Mouse (Mus musculus): ENCODE measurements around the gene Lhfp.
A peak's percentile ranks its signal among the peaks of the same experiment; 100 is the strongest.
"Not testable (repeated sequence)": the region's sequence is repeated elsewhere in the genome, so short reads cannot be mapped to it uniquely, and the experiment has no call there.

Gene Lhfp

DNA sequence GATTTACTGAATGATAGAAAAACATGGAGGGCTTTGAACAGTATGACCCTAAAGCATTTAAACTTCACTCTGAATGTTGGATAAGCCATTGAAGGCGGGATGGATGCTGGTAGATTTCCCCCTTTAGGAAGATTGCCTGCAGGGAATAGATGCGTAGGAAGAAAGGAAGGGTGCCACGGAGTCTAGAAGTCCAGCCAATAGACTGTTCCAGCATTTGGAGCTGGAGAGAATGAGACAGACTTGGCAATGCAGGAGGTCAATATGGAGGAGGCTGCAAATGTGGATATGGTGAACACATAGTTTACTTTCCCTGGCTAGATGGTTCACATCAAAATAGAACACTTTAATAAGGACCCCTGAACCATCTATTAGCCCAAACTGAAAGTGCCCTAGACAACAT is 58.9 kb downstream of the Lhfp start:
- DNase-seq (ENCODE audit: low read depth) = no peak

DNA sequence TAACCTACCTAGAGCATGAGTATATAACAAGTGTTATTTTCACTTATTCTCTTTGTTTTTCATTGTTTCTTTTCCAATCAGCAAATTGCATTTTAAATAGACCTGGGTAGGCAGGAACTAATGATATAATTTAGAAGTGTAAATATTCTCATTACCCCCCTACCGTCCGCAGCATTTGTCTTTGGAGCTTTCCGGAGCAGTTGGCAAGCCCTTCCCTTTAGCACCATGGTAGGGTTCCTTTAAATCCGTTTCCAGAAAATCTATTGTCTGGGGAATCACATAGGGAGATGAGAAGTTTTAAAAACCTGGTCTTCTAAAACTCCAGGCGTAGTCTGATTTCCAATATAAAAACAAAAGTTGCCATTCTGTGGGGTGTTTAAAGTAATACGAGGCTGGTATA is 59.5 kb downstream of the Lhfp start:
- DNase-seq (ENCODE audit: low read depth) = no peak

DNA sequence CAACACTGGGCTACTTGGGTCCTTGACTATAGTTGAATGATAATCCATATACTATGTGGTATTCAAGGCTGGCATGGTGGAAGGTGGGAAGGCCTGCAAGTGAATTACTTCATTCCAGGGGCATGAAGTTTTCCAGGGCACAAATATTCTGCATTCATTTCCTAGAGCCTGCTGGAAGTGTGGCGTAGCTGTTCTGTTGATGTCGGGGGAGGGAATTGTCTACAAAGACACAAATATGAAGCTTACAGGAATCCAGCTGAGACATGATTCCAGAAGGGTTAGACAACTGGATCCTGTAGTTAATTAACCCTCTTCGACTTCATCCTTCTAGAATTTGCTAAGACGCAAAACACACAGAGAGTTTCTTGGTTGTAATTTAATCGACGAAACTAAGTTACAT is 60.4 kb downstream of the Lhfp start:
- no peak for DNase-seq (ENCODE audit: low read depth)

DNA sequence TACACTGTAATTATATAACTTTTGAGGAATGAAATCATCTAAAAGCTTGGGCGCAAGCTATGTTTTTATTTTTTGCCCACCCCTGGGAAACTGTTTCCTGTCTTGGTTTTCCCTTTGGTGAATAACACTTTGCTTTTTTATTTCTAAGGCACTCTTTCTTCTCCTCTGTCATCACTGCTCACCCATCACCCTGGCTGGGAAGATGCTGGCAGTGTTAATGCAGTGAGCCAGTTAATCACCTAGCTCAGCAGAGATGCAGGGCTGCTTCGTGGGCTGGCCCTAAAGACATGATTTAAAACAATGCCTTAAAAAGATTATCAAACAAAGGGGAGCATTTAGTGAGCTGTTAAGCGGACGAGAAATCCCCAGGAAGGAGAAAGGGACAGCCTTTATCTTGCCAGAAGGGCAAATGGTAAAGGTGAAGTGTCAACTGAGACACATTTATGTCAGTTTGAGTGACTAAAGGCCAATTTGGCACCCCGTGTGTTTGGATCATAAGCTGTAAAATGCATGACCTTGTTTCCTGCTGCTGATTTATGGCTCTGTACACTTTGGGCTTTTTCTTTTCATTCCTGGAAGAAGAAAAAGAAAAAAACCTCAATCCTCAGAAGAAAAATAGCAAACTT is 60.9 kb downstream of the Lhfp start:
- no peak for DNase-seq (ENCODE audit: low read depth)

DNA sequence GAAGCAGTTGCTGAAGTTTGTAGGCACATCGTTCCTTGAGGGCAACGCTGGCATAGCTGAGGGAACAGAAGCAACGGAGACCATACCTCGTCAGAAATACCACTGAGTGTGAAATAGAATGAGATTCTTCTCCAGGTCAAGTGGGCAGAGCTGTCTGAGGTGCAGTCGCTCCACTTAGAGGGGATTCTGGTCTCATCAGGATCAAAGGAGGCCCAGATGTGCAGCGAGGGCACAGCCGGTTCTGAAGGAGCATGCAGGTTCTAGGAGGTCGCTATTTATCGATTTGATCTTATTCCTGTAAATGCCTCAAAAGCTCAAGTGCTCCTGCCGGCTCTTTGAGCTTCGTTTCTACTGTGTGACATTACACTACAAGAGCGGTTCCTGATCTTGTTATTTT is 61.4 kb downstream of the Lhfp start:
- DNase-seq (ENCODE audit: low read depth) = no peak

DNA sequence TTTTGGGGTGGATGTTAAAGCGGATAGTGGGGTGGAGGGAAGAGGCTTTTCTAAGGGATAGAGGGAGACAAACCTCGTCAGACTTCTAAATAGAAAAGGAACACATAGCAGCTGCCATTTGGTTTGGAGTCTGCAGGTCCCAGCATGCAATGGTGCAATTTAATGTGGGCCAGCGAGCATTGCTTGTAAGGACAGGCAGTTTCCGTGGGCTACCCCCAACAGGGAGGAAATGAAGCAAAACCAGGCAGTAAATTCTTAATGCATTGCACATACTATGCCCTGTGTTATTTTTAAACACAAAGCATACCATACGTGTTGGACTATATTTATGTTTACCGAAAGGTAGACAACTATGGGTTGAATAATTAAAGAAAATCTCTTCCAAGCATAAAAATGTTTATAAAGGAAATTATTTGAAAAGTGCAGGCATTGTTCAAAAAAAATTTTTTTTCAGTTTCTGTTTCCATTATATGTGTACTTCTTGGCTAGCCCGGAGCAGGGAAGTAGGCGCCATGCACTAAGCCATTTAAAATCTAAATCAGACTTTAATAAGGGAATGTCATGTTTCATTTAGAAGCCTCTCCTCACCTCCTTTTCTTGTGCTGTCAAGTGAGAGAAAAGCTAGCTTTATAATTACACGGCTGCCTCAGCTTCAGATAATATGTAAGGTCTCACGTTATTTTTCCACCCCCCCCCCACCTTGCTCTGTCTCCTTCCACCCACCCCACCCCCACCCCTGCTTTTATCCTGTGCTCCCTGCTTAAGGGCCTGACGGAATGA is 67.5 kb downstream of the Lhfp start:
- no peak for DNase-seq (ENCODE audit: low read depth)

DNA sequence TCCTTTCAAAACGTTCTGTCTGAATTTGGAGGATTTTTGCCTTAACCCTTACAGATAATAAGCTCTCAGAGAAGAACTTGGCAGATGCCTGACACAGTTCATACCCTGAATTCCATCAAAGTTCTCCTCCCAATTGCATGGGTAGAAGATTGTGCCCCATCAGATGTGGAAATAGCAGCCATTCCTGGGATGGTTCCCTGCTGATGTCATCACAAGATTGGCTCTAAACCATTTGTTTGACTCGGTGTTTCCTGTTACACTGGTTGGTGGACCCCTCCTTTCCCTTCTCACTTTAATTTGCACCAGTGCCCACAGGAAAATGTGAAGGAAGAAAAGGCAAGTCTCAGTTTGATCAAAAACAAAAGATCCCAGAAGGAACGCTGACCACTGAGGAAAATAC is 68.6 kb downstream of the Lhfp start:
- DNase-seq (ENCODE audit: low read depth) = peak; percentile 66

DNA sequence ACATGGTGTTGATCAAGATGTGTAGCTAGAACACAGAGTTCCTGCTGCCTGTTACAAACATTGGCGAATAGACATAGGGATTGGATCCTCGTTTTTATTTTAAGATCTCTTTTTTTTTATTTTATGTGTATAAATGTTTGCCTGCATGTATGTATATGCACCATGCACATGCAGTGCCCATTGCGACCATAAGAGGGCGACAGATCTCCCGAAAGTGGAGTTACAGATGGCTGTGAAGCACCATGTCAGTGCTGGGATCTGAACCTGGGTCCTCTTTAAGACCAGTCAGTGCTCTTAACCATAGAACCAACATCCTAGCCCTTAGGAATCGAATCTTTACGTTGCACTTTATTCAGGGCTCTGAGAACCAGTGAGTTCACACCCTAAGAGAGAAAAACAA is 70.7 kb downstream of the Lhfp start:
- DNase-seq (ENCODE audit: low read depth) = peak; percentile 24

DNA sequence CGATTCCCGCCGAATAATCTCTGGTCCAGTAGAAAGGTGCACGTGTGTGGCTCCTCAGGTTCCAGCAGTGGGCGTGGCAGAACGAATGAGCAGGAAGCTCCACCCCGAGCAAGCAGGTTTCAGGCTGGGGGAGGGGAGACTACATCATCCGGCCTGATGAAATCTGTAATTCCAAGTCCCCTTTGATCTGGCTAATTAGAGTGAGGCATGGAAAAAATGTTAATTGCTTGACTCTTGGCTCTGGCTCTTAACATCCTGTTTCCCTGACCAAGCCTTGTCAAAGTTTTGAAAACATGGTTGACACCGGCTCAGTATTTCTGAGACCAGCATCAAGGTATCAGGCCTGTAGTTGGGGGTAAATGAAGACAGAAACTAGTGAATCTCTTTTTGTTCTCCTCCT is 77.4 kb downstream of the Lhfp start:
- DNase-seq (ENCODE audit: low read depth) = not testable (repeated sequence)

DNA sequence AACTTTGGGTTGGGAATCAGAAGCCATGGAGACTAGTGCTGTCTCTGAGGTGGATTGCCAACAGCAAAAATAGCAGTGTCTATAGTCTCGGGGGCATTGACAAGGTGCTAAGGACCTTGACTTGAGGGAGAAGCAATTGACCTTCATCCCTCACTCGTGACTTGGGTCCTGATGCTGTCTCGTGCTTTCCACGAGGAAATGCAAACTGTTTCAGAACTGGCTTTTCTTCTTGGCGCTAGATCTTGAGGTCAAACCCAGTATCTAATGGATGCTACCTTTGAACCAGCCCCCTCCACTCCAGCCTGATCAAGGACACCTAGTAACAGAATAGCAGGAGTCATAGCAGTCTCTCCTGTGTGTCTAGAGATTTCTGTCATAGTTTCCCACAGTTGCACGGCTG is 78.7 kb downstream of the Lhfp start:
- no peak for DNase-seq (ENCODE audit: low read depth)

DNA sequence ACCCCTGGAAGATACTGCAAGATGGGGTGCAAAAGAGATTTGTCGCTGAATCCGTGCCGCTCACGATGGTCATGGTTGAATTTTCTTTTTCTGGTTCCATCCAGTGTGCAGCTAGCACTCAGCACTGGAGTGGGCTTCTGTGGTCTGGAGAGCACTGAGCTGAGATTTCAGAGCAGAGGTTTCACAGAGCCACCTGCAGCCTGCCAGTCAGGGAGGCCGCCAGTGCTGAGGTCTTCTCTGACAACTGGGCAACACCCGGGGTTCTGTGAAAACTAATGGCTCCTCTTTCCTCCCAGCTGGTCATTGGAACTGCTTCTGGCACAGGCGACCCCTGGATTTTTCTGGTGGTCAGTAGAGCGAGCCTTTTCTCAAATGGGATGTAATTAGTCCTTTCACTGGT is 84.2 kb downstream of the Lhfp start:
- no peak for DNase-seq (ENCODE audit: low read depth)

DNA sequence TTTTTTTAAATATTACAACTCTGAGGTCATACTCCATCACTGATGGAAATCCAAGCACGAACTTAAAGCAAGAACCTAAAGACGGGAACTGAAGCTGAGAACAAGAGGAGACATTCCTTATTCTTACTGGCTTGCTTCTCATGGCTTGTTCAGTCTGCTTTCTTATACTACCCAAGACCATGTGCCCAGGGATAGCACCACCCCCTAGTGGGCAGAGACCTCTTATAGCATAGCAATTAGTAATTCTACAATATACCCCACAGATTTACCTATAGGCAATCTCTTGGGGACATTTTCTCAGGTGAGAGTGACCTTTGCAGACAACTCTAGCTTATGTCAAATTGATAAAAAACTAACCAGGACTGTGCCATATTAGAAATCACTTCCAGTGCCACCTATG is 97.5 kb downstream of the Lhfp start:
- DNase-seq (ENCODE audit: low read depth) = peak; percentile 29

DNA sequence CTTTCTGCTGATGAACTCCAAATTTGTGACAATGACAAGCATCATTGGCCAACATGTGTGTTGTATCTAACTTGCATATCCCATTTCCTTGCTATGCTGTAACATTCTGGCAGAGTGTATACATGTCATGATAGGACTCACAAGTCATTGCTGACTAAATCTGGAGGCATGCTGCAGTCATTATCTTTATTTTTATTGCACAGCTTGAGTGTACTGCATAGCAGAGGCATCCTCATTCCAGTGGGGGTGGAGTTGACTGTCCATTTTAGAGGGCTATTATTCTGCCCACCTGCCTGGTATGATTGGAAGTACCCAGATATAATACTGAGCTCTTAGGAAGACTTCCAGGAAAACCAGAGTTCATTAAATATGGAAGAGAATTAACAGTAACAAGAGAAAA is 97.9 kb downstream of the Lhfp start:
- peak; percentile 24 for DNase-seq (ENCODE audit: low read depth)

DNA sequence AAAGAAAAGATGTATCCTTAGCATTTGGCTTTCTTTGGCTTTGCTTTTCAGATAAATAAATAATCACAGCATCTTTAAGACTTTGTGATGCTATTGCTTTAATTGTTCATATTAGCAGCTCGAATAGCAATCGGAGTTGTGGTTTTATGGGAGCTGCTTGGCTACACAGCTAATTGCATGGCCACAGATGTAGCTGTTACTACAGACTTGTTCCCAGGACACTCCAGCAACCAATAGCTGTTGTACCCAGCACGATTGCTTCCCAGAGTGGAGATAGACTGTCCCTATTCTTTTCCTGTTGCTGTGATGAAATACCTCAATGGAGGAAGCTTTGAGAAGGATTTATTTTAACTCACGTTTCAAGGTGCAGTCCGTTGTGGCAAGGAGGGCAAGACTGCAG is 98.3 kb downstream of the Lhfp start:
- DNase-seq (ENCODE audit: low read depth) = no peak

DNA sequence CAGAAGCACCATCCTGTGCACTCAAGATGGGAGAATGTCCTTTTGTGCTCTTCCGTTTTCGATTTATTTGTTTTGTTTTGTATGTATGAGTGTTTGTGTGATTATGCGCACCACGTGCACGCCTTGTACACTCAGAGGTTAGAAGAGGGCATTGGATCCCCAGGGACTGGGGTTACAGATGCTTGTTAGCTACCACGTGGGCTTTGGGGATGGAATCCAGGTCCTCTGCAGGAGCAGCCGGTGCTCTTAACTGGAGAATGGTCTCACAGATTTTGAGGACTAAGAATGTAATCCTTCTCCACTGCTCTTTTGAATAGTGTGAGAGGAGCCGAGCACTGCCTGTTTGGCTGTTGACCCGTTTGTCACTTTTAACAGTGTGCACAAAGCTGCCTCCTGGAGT is 101.2 kb downstream of the Lhfp start:
- no peak for DNase-seq (ENCODE audit: low read depth)

DNA sequence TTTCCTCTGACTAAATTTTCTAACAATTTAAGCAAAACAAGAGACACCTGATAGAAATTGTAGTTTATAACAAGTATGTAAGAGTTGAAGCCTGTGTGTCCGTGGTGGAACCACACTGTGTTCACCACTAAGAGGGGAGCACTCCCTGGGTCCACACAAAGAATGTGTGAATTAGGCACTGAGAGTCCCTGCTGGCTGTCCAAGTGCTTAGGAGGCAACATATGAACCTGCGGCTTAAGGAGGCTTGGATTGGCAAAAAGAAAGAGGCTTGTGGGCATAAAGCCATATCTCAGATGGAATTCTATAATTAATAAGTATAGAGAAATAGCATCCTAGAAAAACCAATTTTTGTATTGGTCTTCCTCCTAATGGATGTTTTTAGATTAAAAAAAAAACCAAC is 104.2 kb downstream of the Lhfp start:
- no peak for DNase-seq (ENCODE audit: low read depth)

DNA sequence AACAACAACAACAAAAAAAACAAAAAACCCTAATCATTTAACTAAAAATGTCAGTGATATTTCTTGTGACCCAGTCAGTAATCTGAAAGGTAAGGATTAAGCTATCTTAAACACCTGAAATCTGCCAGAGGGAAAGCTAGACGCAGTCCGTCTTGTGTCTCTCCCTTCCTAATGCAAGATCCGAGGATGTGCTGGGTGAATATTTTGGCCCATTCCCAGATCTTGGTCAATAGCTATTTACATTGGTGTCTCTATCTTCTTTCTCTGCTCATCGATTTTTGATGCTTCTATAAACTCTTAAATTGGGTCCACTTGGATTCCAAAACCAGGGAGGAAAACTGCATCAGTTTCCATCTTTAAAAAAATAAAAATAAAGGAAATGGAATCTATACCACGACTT is 104.6 kb downstream of the Lhfp start:
- no peak for DNase-seq (ENCODE audit: low read depth)

DNA sequence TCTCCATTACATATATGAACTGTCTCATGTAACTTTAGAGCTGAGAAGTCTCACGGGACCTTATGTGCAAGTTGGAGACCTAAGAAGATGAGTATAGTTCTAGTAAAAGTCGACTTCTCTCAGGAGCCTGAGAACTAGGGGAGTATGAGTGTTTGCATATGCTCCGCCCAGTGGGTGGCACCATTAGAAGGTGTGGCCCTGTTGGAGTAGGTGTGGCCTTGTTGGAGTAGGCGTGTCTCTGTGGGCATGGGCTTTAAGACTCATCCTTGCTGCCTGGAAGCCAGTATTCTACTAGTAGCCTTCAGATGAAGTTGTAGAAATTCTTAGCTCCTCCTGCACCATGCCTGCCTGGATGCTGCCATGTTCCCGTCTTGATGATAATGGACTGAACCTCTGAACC is 105.7 kb downstream of the Lhfp start:
- DNase-seq (ENCODE audit: low read depth) = no peak

DNA sequence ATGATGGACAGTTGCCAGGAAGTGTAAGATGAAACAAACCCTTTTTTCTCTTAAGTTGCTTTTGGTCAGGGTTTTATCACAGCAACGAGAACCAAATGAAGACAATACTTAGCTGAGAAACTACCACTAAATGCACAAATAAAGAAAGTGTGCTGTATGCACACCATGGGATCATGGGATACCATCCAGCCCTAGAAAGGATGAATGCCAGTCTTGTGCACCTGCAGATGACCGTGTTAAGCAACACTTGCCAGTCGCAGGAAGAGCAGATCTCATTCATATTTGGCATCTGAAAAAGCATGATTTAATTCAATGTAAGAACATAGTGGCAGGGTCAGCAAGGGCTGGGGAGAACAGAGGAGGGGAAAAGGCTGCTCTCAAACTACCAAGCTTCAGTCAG is 107.4 kb downstream of the Lhfp start:
- DNase-seq (ENCODE audit: low read depth) = no peak

DNA sequence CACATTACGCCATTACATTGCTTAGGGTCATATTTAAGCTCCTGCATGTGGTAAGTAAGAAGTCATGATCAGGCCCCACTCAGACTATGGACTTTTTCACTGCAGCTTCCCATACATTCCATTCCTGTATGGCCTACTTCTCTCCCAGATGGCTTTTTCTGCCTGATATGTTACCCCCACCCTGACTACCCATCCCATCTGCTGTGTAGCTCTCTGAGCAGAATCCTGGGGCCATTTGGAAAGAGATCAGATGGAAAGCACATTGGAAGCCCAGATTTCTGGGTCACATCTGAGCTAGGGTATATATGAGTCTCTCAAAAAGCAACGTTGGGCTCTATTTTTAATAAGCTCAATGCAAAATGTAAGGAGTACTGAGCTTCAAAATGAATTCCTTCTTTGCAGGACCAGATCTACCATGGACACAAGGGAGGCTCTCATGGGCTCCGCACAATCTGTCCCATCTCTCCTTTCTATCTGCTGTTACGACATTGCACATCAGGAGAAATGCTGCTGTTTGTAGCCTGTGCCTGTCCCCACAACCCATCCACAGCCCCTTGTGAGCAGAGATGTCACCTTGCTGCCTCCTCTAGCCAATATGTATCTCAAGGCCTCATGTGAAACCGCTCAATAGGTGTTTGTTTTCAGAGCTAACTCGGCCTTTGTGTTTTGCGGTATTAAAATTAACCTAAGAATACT is 108.4 kb downstream of the Lhfp start:
- no peak for DNase-seq (ENCODE audit: low read depth)

DNA sequence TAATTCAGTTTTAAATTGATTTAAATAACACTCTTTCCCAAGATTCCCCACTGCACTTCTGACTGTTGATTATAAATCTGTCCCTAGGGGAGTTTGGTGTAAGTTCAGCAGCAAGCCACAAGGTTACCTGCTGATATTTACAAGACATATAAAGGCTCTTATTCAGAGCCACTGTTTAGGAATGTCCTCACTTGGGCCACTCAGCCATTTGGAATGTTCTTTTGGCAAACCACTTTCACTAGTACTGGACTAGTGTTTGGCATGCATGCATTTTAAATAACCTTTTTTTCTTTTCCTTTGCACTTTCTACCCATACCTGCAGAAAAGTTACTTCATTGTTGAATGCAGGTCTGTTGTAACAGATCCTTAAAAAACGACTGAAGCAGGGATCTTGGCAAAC is 109.8 kb downstream of the Lhfp start:
- peak; percentile 77 for DNase-seq (ENCODE audit: low read depth)

DNA sequence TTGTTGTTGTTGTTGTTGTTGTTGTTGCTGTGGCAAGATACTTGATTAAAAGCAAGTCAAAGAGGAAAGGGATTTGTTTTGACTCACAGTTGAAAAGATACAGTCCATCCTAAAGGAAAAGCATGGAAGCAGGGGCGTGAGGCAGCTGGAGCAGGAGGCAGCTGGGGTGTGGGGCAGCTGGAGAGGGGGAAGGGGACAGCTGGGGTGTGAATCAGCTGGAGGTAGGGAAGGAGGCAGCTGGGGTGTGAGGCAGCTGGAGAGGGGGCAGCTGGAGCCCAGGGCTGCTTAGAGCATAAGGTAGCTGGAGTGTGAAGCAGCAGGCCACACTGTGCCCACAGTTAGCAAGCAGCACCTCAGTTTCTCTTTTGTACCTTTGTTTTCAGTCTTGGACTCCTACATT is 110.3 kb downstream of the Lhfp start:
- no peak for DNase-seq (ENCODE audit: low read depth)

DNA sequence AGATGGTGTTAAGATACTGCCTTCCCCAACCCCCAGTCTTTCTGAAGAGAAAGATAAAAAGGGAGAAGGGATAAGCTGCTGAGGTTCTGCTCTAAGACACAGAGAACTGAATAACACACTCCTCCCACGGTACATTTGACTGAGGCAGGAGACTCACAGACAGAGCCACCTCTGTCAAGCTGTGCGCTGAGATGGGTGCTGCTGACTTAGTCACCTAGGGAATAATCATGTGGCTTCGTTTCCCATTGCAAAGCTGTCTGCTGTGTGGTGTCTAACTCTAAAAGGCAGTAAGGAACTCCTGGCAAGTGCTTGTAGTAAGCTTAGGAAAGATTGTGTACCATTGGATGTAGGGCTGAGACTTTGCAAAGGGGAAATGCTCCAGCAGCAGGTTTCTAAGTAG is 120.6 kb downstream of the Lhfp start:
- DNase-seq (ENCODE audit: low read depth) = no peak

DNA sequence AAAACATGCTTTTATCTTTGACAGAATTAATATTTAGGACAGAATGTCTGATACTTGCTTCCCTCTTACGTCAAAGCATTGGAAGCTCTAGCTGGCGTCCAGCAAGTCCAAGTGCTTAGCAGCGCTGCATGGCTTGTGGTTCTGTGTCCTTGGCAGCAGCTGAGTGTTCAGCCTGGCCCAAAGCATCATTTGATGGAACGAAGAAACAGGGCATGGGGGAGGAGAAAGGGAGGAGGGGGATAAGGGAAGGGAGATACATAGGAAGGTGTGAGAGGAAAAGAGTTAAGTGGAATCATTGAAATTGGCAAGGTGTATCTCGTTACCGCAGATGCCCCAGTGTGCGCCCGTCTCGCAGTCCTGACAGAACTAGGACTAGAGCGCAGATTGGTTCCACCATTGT is 124.0 kb downstream of the Lhfp start:
- no peak for DNase-seq (ENCODE audit: low read depth)

All from NIH3T3 (cell line).